Mouse (Mus musculus) cerebellum, adult 2 months (tissue): ENCODE results near the gene Camk2d.

Source experiments
- CTCF ChIP-seq: fragments of 200-500 bp; IDR thresholded peaks from 2 replicates; pipeline ENCODE4 v1.5.1; 2011; ENCODE audit warnings: low read depth, mild to moderate bottlenecking, control low read depth, low read length, moderate library complexity, borderline replicate concordance; ENCODE audit not compliant: insufficient read depth
- POLR2A ChIP-seq: fragments of 200-500 bp; IDR thresholded peaks from 2 replicates; pipeline ENCODE4 v1.6.1; 2011; ENCODE audit warnings: low read length, control low read depth, borderline replicate concordance; ENCODE audit not compliant: insufficient read depth

GRCm38 (mm10) chr3:126735211-126735610, 139.1 kb downstream of the Camk2d start:
- TF ChIP-seq CTCF (no peak), POLR2A (no peak)
